Mouse (Mus musculus) spleen, postnatal 14 days (tissue): ENCODE results near the gene 1600015I10Rik.
"Not testable (repeated sequence)": the region's sequence is repeated elsewhere in the genome, so short reads cannot be mapped to it uniquely, and the experiment has no call there.

Source experiments
- DNase-seq, 2 experiments: peaks; one replicate each; pipeline ENCODE4 v3.0.0; 2021 to 2022; ENCODE audit warnings: low spot score in 2 of 2

The 1600015I10Rik gene

DNA sequence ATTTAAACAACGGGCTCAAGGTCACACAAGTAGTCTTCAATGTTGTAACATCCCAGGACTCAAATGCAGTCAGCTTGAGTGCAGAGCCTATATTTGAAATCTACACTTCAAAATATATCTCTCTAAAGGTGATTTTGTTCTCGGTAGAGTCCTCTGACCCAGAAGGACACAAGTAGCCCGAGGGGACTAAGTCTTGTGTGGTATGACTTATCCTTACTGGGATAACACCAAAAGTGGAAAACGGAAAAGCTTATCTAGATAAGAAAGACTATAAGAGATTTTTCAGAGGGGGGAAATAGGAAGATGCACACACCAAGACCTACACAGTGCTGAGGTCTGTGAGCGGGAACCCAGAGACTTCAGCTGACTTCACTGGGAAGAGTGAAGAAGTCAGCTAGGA, at the start of gene 1600015I10Rik:
Gene 1600015I10Rik (plus strand): TSS at position 301 of the 400 bp plus-strand sequence.
- no peak for DNase-seq

DNA sequence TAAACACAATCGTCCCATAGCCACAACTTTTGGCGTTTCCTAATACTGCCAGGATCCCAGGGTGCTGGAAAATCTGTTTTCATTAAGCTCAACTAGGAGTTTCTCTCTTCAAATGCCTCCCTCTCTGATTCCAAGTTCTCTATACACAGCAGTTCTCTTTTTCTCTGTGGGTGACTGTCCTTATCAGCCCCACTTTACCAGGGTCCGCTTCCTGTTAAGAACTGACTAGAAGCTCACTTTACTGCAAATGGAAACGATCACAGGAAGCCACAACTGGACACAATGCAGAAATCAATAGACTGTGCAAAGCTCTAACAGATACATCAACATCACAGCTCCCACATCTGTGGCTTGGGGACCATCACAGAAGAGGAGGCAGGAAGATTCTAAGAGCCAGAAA, 35.5 kb upstream of the 1600015I10Rik start:
- no peak for DNase-seq

DNA sequence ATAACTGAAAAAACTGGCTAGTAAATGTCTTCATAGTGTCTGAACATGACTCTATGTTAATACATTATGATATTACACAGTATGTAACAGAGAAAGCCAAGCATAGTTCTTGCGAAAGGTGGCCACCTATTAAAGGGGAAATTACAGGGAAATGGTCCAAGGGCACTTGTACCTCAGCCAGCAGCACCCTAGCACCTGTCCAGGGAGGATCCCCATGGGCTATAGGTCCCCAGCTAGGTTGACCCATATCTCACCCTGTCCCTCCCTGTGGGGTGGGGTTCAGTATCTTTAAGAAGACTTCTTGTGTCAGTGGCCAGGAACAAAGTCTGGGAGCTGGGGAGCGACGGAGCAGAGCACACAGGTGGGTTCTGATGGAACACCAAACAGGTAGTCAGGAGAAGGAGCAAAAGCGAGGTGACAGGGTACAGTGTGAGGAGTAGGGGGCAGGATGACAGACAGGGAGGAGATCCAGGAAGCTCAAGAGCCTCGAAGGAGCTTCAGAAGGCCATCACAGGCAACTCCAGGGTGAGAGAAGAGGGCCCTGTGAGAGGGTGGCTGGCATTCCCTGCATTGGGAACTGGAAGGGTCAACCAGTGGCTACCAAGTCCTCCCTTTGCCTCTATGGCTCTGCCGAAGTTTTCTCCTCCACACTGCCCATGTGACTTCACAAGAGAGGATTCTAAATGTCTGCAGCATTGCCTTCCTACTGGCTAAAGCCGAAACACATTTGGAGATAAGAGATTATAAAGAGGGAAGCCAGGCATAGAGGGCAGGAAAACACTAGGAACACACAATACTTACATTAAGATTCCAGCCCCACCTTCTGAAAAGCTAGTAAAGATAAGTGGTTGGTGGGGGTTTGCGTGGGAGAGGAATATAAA, 34.5 kb upstream of the 1600015I10Rik start:
- no peak for DNase-seq

DNA sequence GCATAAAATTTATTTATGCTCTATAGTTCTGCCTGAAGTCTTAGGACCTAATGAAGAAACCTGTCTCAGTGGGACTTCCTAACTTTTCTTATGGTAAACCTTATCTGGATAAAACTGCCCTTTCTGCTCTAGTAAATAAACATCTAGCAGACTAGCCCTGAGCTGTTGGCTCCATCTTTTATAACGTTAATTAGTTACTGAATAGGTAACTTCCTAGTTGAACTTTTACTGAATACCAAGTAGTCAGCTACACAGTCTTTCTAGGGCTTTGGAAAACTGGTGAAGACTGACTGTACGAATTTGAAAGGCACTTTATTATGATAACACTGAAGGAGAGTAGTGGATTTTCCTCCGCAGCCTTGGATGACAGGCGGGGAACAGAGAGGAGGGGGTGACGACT, 33.8 kb upstream of the 1600015I10Rik start:
- DNase-seq: no peak

DNA sequence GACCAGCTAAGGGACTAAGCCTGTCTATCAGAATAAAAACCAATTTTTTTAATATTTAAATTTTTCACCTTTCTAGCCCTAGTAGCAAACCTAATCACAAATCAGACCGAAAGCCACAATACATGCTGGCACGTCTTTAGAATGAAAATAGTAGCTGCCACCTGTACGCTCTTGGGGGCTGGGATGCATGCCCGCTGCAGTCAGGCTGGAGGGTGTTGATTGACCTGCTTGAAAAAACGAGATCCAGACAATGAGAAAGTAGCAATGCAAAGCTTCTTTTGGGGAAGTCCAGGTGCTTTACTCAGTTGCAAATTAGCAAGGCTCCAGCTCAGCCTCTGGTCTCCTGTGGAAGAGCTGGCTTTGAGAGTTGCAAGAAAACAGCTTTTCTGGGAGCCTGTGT, 32.7 kb upstream of the 1600015I10Rik start:
- DNase-seq: no peak

DNA sequence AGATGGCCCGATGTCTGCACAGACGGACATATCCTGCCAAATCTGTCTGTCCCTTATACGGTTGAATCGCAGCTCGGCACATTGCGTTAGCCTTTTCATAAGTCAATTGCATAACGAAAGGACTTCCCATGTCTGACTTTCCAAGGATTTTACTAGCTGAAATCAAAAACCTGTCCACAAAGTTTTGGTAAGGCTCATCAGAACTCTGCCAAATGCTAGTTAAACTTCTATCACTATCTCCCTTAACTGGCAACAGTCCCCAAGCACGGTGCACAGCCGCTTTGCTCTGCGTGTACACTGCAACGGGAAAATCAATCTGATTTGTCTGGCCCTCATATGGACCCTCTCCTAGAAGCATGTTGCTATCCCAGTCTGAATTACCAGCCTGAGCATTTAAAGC, 28.4 kb upstream of the 1600015I10Rik start:
- DNase-seq: not testable (repeated sequence)

DNA sequence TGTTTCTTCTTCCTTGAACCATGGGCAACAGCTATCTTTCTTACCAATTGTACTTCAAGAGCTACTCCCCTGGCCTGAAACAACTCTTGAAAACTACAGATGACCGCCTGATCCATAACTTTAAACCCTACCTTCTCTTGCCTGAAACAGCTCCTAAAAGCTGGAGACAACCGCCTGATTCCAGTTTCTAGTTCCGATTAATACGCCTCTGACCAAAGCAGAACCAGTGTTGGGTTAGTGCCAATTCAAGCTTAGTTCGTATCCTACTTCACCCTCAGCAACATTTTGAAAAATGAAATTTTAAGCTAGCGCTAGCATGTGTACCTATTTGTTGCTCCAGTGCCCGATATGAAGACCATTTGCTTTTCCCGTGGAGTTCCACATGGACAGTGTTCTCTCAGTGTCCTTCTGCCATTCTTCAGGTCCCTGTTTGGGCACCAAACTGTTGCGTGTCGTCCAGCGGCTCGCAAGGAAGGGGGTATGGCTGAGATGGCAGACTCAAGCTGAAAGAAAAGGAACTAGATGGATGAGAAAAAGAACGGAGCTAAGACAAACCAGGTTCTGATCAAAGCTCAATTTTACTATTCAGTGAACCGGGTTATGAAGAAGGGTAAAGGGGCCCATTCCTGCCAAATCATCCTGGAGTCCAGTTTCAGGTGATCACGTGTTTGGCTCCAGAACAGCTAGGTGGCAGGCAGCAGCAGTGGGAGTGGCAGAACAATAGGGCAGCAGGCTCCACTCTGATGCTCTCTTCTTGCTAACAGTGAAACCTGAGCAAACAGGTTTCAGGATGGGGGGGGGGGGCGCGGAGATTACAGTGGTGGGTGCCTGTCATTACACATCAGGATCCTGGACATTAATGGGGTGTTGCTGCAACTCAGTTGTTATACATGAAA, 26.9 kb upstream of the 1600015I10Rik start:
- DNase-seq: no peak

DNA sequence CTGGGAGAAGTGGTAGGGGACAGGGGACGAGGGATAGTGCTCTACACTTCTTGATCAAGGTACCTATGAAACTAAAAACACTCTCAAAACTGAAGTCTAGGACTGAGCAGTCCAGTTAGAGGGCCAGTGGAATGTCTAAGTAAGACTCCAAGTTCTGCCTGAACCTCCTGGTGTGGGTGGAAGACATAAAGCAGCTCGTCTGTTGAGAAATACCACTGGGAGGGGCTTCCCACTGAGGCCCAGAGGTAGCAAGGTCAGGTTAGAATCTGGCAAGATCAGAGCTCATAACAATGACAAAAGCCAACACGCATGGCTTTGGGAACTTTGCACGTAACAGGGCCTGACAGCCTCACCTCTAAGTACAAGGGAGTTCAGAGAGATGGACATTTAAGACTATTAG, 26.3 kb upstream of the 1600015I10Rik start:
- no peak for DNase-seq

DNA sequence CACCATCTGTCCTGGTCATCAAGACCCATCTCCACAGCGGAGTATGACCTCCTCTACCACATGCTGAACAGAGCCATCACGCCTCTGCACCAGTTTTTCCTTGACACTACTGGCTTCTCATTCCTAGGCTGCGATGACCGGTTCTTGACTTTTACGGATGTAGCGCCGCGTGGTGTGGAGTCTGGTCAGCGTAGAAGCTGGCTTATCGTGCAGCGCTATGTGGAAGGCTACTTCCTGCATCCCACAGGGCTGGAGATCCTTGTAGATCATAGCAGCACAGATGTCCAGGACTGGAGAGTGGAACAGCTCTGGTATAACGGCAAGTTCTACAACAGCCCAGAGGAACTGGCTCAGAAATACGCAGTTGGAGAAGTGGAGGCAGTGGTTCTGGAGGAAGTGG, 24.1 kb upstream of the 1600015I10Rik start:
- DNase-seq: no peak

DNA sequence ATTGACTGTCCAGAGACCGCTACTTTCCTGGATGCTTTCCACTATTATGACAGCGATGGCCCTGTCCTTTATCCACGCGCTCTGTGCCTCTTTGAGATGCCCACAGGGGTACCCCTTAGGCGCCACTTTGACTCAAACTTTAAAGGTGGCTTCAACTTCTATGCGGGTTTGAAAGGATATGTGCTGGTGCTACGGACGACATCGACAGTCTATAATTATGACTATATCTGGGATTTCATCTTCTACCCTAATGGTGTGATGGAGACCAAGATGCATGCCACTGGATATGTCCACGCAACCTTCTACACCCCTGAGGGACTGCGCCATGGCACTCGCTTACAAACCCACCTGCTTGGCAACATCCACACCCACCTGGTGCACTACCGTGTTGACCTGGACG, 23.3 kb upstream of the 1600015I10Rik start:
- DNase-seq: no peak

DNA sequence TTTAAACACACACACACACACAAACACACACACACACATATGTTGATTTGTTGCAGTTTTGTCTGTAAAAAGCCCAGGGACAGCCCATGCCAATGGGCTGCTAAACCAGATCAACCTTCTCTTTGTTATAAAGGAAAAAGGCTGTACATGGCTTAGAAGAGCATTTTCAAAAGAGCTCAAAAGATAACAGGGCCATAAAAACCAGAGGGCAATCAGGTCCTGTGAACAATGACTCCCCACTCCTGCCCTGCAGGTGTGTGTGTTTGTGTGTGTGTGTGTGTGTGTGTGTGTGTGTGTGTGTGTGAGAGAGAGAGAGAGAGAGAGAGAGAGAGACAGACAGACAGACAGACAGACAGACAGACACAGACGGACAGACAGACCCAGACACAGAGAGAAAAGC, 20.5 kb upstream of the 1600015I10Rik start:
- no peak for DNase-seq

DNA sequence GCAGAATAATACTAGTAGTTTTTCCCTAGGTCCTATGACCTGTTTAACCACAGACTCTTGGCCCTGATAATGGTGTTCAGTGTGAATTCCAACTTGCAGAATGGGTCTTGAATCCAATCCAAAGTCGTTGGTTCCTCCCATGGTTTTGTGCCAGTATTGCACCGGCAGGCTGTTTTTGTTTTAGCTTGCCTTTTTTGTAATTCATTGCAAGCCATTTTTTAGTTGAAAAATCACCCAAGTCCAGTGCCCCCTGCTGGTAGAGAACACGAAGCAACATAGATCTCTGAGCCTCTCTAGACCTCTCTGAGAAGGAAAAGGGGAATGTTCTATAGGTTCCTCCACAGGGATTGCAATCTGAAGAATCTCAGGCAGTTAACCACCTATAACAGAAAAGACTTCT, 17.7 kb upstream of the 1600015I10Rik start:
- DNase-seq: peak in 1 of 2 experiments; percentile 5

DNA sequence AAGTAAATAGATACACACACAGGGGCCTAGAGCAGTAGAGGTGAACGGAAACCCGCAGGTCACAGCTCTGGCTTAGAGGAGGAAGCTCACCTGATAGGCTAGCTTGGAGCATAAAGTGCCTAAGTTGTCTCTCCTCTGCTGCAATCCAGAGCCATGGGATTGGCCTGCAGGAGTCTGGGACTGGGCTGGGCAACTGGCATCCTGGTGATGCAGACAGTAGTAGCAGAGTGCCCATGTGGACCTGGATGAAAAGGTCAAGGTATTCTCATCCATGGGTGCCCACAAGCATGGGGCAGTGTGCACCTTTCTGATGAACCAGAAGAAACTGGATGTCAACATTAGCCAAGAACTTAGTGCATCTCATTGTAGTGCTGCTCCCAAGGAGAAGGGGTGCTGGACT, 16.1 kb upstream of the 1600015I10Rik start:
- no peak for DNase-seq

DNA sequence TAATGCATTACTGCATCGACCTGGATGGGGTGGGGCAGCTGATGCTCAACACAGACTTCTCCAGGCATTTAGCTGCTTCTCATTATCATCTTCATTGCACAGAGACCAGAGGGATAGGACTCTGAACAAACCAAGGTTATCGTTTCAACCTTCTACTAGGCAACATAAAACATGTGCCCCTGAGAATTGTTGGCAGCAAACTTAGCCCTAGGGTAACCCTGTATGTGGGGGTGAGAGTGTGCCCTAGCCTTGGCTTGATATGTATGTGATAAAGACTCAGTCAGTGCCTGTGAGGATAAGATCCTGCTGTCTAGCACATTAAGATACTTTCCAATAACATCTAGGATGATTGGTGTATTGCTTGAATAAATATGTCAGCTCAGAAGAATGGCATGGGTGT, 19.9 kb downstream of the 1600015I10Rik start:
- DNase-seq: no peak

DNA sequence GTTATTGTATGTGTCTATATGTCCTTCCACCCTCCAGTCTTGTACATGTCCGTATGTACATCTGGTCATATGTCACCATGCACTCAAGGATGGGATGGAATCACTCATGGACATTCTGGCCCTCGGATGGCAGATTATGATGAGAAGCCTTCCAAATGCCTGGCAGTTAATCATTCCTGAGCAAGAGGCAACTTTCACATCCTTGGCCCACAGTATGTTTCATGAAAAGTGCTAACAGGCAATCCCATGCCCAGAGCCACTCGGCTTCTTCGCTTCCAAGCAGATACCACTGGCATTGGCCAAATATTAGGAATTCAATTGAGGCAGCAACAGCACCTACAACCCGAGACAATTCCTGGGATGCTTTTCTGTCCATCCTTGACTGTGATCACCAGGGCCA, 21.0 kb downstream of the 1600015I10Rik start:
- DNase-seq: no peak

DNA sequence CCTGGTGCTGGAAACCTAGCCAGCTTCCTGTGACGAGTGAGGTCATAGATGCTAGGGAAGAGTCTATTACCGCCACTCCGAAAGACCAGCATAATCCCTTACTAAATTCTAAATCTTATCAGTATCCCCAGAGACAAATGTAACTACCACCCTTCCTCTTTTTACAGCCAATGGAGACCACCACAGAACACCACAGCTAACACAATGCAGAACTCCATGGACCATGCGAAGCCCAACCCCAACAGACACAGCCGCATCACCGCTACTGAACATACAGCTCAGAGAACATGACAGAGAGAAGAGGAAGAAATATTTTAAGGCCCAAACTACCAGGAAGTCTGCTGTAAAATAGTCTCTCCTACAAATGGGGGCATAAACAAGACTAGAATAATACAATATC, 21.9 kb downstream of the 1600015I10Rik start:
- DNase-seq: no peak

DNA sequence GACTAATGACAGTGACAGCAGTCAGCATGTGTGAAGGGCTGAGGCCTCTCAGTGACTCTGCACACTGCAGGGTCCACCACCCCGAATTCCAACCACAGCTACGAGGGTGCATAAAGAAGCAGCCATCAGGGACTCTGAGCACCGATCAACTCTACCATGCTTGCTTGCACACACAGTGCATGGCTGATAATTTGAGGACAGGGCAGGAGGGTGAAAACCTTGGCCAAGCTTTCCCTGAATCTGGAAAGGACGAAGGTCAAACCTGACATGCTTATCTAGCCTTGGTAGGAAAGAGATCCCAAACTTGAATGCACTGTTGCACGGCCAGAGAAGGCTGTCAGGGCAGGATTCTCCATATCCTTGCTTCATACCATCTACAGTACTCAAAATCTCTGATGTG, 23.5 kb downstream of the 1600015I10Rik start:
- DNase-seq: no peak

DNA sequence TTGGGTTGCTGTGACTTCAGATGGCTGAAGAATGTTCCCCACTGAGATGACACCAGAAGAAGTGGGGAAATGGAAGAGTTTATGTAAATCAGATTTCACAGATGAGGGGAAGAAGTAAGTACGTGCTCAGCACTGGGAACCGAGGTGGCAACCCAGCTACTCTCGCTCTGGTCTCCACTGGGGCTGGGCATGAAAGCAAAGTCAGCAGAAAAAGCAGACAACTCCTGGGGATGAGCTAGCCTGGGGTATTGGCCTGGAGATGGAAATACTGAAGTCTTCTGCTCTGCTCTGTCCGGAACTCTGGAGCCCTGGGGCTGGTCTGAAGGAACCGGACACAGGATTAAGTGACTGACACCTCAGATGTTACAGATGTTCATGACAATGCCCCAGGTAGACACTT, 24.5 kb downstream of the 1600015I10Rik start:
- no peak for DNase-seq

DNA sequence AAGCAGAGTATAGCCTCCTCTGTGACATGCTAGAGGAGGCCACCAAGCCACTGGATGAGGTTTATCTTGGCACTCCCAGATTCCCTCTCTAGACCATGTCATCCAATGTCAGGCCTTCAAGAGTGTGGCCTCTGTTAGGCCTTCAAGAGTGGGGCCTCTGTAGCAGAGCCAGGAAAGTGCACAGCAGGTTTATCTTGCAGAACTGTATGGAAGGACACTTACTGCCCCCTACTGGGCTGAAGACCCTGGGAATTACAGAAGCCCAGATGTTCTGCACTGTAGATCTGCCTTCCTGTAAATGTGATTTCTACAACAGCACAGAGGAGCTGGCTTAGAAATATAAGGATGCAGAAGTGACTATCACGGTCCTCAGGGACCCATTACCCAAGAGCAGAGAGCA, 25.3 kb downstream of the 1600015I10Rik start:
- peak in 1 of 2 experiments; percentile 14 for DNase-seq

DNA sequence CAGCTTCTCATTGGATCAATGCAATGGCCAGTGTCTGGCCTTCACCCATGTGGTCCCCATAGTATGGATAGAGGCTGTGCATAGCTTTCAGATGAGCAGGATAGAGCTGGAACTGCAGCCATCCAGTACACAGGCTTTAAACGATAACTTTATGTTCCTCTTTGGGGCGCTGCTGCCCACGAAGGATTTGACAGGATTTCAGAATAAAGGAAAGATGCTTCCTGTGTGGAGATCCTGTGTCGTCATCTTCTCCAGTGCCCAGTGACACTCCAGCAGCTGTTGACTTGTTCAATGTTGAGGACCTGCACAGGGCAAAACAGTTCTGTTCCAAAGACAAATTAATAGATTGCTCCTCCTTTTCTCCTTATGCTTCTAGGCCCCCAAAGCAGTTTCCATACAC, 27.1 kb downstream of the 1600015I10Rik start:
- DNase-seq: no peak

DNA sequence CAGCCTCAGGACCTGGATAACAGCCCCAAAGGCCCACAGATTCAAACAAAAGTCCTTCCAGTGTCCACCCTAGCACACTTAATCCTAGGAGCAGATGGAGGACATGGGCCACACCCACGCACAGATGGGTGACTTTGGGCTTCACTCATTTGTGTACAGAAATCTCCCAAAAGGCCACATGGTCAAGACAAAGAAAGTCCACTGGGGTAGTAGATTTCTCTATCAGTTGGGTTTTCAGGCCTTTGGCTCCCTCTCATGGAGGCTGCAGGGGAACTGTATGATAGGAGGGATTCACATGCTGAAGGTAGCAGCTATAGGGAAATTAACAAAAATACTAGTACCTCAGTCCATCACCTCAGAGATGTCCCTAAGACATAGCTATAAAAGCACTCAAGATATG, 28.4 kb downstream of the 1600015I10Rik start:
- DNase-seq: no peak

DNA sequence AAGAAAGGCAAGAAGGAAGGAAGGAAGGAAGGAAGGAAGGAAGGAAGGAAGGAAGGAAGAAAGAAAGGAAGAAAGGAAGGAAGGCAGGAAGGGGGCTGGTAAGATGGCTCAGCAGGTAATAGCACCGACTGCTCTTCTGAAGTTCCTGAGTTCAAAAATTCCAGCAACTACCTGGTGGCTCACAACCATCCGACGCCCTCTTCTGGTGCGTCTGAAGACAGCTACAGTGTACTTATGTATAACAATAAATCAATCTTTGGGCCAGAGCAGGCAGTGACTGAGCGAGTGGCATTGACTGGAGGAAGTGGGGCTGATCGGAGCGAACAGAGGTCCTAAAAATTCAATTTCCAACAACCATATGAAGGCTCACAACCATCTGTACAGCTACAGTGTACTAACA, 29.5 kb downstream of the 1600015I10Rik start:
- DNase-seq: not testable (repeated sequence)

DNA sequence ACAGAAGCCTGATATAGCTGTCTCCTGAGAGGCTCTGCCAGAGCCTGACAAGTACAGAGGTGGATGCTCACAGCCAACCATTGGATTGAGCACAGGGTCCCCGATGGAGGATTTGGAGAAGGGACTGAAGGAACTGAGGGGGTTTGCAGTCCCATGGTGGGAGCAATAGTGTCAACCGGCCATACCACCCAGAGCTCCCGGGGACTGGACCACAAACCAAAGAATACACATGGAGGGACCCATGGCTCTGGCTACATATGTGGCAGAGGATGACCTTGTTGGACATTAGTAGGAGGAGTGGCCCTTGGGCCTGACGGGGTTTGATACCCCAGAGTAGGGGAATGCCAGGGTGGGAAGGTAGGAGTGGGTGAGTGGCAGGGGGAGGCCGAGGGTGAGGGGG, 37.0 kb downstream of the 1600015I10Rik start:
- DNase-seq: not testable (repeated sequence)
